Mouse (Mus musculus): ENCODE results near the gene Mcfd2. TPM values are rescaled to one million over a fixed set of nuclear protein-coding genes. Genes with fewer than 3 reads are reported as not detected.

Gene Mcfd2
- polyA plus RNA-seq (2014; fragmentation: Illumina TruSeq; extraction: RNeasy Lipid Tissue Mini Kit (QIAGEN cat#74804); ENCODE audit: low read depth, low replicate concordance), result 126 TPM

DNA sequence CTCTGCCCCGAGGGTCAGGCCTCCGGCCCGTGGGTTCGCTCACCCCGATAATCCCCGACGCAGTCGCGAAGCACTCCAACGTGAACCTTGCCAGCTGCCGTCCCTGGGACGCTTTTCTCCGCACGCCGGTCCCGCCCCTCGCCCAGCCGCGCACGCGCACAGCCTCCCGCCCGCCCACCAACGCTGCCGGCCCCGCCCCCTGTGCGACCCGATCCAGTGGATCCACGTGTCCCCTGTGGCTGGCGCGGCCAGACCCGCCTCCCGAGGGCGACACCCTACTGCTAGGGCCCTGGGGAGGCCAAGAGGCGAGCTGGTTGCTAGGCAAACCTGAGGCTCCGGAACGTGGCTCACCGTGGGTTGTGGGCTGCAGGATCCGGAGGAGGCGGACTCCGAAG lies at the start of gene Mcfd2:
Mcfd2 (minus strand) TSS at position 144 of the 395 bp plus-strand sequence.

DNA sequence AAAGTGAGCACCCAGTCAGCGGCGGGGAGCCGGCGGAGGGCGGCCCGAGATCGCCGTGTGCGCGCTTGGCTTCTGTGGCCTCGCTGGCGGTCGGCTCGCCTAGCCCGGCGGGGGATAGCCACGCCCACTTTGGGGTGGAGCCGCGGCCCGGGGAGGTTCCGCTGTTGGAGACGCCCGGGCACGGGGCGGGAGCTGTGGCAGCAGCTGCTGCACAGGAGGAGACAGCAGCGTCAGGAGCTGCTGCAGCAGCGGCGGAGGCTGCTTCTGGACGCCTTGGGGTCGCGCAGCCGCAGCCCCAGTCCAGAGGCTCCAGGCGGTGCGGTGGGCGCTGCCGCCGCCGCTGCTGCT lies 16.9 kb upstream of the Mcfd2 start, which contains the start of gene Ttc7:
Ttc7 (plus strand) TSS at position 181 of the 348 bp plus-strand sequence.

Other genes starting within 250 kb of the Mcfd2 start
- 17.3 TPM for gene Pigf, start 240.5 kb downstream of the Mcfd2 start, polyA plus RNA-seq (2014; fragmentation: Illumina TruSeq; extraction: RNeasy Lipid Tissue Mini Kit (QIAGEN cat#74804); ENCODE audit: low read depth, low replicate concordance)
- 61.5 TPM for gene Cript, start 240.4 kb downstream of the Mcfd2 start, polyA plus RNA-seq (2014; fragmentation: Illumina TruSeq; extraction: RNeasy Lipid Tissue Mini Kit (QIAGEN cat#74804); ENCODE audit: low read depth, low replicate concordance)
- gene Socs5, start 158.3 kb downstream of the Mcfd2 start, polyA plus RNA-seq (2014; fragmentation: Illumina TruSeq; extraction: RNeasy Lipid Tissue Mini Kit (QIAGEN cat#74804); ENCODE audit: low read depth, low replicate concordance), result 10.2 TPM
- gene Ttc7, start 17.0 kb upstream of the Mcfd2 start, polyA plus RNA-seq (2014; fragmentation: Illumina TruSeq; extraction: RNeasy Lipid Tissue Mini Kit (QIAGEN cat#74804); ENCODE audit: low read depth, low replicate concordance), result 22.9 TPM
- gene Stpg4, start 161.8 kb upstream of the Mcfd2 start, polyA plus RNA-seq (2014; fragmentation: Illumina TruSeq; extraction: RNeasy Lipid Tissue Mini Kit (QIAGEN cat#74804); ENCODE audit: low read depth, low replicate concordance), result 8.6 TPM
- 389 TPM for gene Calm2, start 181.0 kb upstream of the Mcfd2 start, polyA plus RNA-seq (2014; fragmentation: Illumina TruSeq; extraction: RNeasy Lipid Tissue Mini Kit (QIAGEN cat#74804); ENCODE audit: low read depth, low replicate concordance)